Mouse (Mus musculus) layer of hippocampus, adult 18-20 months (tissue): ENCODE data around the gene Lrrc49. TPM values are rescaled to one million over a fixed set of nuclear protein-coding genes. Genes with fewer than 3 reads are reported as not detected.
A peak's percentile ranks its signal among the peaks of the same experiment; 100 is the strongest.

ENCODE experiments used
- DNase-seq, 2 experiments: peaks; one replicate each; pipeline ENCODE4 v3.0.0; 2022; ENCODE audit warnings: low spot score in 2 of 2
- long read RNA-seq: library from polyadenylated mRNA; stranded (forward); transcript quantifications from one replicate; pipeline ENCODE4 v2.0.0, GENCODE M21; 2021
- total RNA-seq, 2 experiments: library from RNA; stranded (reverse); gene quantifications; 2 replicates each; pipeline ENCODE4 v1.2.3; 2021

Lrrc49 gene
- 10 to 100 TPM; 59.4 to 61.0 TPM for total RNA-seq
- long read RNA-seq, transcript Lrrc49-204 (16 exons, 2,779 nt), result major isoform, 18 of 28 reads
- long read RNA-seq, partial matches to known transcripts, result 2 of 28 reads
- long read RNA-seq, other reads (novel, unspliced or antisense), result 5 of 28 reads

DNA sequence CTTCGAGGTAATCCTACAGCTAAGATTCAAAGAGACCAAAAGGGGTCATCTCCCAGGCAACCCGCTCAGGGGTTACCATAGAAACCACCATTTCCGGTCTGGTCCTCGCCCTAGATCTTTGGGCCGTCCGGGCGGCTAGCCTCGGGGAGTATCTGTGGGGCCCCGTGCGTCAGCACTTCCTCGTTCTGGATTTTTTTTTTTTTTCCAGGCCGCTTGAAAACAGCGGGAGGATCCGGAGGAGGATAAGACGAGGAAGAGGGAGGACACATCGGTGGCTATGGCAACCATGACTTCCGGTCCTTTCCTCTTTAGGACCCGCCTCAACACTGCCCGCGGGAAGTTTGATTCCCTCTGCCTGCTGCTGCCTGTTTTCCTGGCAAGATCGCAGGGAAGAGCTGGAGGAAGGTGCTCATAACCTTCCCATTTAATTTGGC, at the start of gene Lrrc49:
Lrrc49 (minus strand) TSS at position 268 of the 434 bp plus-strand sequence.
- DNase-seq, result peak; percentile 83 to 93

DNA sequence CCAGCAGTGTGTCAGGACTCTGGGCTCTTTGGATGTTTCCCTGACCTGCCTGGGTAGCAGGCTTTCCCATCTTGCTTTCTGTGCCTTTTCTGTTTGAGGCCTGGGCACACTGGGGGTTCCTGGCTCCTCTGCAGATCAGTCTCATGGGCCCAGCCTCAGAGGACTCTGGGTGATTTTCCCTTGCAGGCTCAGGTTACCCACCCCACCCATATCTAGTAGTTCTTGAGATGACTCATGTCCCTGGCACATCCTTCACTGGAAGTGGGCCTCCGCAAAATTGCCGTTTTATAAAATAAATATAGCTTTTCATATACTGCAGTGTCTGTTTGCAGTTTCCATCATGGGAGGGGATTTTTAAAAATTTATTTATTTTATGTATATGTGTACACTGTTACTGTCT, 46.4 kb upstream of the Lrrc49 start:
- no peak for DNase-seq

- no peak for DNase-seq
These were observed 37.0 kb upstream of the Lrrc49 start for GRCm38 (mm10) chr9:60724968-60725367.

GRCm38 (mm10) chr9:60719687-60720086, 31.7 kb upstream of the Lrrc49 start:
- DNase-seq, result peak in 1 of 2 experiments; percentile 40

DNA sequence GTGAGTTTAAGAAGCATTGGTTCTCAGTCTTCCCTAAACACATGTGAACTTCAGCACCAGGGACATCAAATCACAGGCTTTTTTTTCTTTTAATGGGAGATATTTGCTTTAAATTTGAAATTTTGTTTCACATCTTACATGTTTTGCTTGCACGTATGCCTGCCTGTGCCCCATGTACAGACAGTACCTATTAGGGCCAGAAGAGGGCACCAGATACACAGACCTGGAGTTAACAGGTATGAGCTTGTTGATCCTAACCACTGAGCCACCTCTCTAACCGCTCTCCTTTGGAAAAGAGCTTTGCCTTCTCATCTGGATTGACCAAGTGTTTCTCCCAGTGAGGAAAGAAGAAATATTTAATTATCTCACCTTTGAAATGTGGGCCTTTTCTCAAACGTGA, 30.3 kb upstream of the Lrrc49 start:
- peak in 1 of 2 experiments; percentile 66 for DNase-seq

GRCm38 (mm10) chr9:60715828-60716227, 27.9 kb upstream of the Lrrc49 start:
- no peak for DNase-seq

DNA sequence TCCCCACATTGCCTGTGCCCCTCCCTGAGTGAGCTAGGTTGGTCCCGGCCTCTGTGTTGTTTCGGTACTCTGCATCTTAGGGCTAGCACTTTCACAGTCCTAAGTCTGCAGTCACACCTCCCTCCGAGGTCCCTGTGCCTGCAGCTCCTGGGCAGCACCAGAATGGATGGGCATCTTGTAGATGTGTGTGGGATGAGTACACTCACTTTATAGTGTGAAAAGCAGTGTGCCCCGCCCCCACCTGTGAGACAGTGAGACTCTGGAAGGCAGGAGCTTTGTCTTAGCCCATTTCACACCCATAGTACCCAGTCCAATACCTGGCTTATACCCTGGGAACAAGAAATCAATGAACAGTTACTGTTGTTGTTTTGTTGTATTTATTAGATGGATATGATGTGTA, 27.3 kb upstream of the Lrrc49 start:
- DNase-seq, result no peak

DNA sequence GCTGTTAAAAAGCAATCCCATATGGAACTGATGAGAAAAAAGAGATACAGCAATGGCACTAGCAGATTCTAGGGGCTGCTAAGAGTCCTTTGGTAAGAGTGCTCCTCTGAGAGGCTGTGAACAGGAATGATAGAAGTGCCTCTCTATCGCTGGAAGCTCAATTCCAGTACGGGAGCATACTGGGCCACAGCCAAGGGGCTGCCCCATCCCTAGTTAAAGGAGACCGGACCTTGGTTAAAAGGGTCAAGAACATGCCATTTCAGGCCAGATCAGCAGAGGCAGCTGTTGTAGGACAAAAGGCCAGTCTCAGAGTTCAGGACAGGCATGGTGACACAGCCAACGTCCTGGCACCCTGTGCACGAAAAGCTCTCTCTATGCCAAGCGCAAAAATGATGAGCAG, 26.2 kb upstream of the Lrrc49 start:
- DNase-seq, result peak in 1 of 2 experiments; percentile 57

DNA sequence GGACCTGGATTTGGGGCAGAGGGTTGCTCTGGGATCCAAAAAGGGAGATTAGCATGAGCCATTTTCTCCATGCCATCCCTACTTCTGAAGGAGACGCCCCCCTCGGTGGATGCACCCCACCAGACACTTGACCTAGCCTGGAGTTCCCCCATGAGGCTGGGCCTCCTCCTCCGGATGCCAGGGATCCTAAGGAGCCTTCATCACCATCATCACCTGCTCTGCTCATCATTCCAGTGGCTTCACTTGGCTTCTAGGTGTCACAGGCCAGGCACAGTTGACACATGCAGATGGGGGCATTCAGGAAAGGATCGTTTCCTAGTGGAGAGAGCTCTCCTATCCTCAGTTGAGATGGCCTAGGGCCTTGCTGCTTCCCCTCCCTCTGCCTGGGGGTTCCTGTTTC, 25.7 kb upstream of the Lrrc49 start:
- peak in 1 of 2 experiments; percentile 22 for DNase-seq

DNA sequence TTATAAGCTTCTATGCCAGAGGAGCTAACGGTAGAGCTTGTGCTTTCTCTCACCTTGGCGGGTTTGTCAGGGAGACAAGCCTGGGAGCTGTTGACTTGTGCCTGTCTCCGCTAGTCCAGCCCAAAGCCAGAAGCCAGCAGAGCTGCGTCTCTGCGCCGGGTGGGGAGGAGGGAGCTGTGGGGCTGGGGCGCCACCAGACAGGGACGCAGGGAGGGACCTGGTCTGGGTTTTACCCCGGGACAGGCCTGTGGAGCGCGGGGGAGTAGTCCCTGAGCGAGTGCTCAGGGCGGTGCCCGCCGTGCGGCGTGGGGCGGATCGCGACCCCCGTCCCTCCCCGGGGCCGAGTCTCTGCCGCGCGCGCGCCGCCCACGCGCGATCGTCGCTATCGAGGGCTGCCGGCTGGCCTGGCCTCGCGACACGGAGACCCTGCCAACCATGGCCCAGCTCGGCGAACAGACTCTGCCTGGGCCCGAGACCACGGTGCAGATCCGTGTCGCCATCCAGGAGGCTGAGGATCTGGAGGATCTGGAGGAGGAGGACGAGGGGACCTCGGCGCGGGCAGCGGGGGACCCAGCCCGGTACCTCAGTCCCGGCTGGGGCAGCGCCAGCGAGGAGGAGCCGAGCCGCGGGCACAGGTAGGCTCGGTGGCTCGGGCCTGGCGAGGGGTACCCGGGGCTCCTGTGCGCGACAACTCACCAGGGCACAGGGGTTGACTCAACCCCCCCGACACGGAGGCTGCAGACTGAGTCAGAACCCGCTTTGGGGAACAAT, 25.0 kb upstream of the Lrrc49 start, which contains the start of gene Larp6:
Larp6 (plus strand) TSS at position 219 of the 771 bp plus-strand sequence.
- peak; percentile 52 to 64 for DNase-seq

DNA sequence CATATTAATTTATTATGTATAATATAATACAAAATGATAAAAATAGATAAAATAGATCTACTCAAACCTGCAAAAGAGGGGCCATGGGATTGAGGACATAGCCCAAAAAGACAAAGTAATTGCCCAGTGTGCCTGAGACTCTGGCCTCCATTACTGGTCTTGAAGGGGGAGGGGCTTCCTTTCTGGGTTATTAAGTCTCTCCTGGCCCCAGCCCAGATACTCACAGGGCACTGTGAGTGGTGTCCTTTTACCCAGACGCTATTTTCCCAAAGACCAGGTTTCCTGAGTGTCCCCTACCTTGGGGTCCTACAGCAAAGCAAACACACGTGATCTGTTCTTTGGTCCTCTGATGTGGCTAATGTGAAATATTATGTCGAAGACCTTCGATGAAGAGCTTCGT, 24.1 kb upstream of the Lrrc49 start:
- no peak for DNase-seq

GRCm38 (mm10) chr9:60709721-60710120, 21.8 kb upstream of the Lrrc49 start:
- no peak for DNase-seq

DNA sequence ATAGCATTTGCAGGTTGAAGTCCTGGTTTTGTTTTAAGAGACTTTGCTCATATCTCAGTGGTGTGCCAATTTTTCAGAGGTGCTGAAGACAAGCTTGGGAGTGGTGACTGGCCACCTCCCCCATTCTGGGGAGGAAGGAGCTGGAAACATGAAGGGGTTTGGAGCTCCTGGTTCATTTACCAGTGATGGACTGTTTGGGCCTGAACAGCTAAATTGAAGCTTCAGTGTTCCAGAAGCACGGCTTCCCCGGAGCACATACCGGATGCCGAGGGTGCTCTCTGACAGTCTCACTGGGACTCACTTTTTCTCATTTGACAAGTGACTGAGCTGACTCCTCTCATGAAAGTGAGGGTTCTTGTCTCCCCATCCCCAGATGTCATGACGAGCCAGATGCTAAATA, 20.6 kb upstream of the Lrrc49 start:
- no peak for DNase-seq

DNA sequence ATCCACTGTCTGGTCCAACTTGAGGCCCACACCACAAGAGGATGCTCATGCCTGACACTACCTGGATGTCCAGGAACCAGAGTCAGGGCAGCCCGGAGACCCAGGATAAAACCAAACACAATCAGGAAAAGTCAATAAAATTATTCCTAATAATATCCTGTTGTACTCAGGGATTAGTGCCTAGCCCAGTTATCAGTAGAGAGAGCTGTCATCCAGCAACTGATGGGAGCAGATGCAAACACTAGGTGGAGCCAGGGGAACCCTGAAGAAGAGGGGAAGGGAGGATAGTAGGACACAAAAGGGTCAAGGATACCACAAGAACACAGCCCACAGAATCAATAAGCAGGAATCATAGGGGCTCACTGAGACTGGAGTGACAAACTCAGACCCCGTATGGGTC, 19.6 kb upstream of the Lrrc49 start:
- no peak for DNase-seq

- DNase-seq, result peak in 1 of 2 experiments; percentile 48
These were observed 11.7 kb upstream of the Lrrc49 start for GRCm38 (mm10) chr9:60699581-60700231.

DNA sequence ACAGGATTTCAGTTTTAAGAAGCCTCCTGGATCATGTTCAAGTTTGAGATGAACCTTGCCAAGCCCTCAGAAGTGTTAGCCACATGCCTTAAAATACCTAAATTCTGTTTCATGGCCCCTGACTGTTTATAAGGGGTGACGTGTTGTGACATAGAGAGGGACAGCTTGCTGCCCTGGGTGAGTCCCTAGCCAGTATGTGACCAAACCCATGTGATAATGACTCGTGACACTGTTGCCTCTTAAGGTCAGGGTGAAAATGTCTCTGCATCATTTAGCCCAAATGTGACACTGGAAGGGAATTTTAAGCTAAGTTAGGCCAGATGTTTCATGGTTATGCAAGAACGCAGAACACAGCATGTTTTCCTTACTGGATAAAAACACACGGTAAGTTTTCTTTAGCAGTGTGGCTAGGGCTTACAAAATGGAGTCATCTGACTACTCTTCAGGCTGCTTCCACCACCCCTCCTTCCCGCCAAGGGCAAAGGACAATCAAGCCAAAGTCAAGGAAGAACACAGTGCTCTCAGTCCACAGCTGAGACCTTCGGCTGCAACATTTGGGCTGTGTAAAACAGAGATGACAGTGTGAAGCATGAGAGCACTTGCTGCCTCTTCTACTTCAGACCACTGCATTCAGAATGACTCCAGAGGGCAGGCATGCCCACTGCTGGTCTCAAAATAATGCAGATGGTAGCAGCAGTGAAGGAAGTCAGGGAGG, 8.5 kb upstream of the Lrrc49 start:
- DNase-seq, result no peak

GRCm38 (mm10) chr9:60693986-60694385, 6.0 kb upstream of the Lrrc49 start:
- DNase-seq, result no peak

DNA sequence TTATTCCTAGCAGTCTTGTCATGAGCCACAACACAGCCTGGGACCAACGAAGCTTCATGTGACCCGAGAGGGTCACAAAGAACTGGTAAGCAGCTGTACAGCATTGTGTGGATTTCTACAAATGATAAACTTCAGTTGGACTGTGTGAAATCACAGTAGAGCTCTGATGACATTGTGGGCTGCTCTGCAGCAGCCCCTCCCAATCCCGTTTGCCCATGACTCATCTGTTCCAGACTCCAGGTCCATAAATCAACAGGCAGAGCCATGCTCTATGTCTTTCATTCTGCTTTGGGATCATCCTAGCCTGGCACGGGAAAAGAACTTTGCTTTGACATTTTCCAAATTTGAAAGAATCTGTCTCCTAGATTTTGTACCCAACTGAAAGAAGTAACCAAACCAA, 4.7 kb upstream of the Lrrc49 start:
- no peak for DNase-seq

- peak in 1 of 2 experiments; percentile 66 for DNase-seq
These were observed 543 bp downstream of the Lrrc49 start for GRCm38 (mm10) chr9:60687415-60687814.

DNA sequence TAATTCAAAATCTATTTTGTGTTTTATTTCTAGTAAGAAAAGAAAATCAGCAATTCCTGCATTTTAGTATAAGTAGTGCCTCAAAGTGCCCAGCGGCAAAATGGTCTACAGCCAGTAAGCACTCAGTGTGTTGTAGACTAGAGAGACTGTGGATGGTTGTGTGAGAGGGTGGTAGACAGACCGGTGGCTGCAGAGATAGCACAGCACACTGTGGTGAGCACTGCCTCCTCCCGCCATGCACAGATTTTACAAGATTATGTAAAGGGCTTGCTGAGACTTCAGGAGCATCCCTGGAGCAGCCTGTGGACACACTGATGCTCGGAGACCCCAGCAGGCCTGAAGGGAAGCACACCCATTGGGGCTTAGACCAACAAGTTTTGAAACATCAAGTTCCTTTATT, 5.2 kb downstream of the Lrrc49 start:
- no peak for DNase-seq

- no peak for DNase-seq
These were observed 7.0 kb downstream of the Lrrc49 start for GRCm38 (mm10) chr9:60681005-60681404.

- DNase-seq, result no peak
These were observed 9.0 kb downstream of the Lrrc49 start for GRCm38 (mm10) chr9:60678913-60679312.
